Mouse (Mus musculus) megakaryocyte, embryonic 14.5 days (primary cell): ENCODE results near the gene Thumpd3.

Experiments
- FLI1 ChIP-seq: IDR thresholded peaks from 2 replicates; pipeline ENCODE4 v1.6.1; 2012; ENCODE audit warnings: low read length, inconsistent platforms, mixed read lengths
- GATA1 ChIP-seq: IDR thresholded peaks from 3 replicates; pipeline ENCODE4 v1.6.1; 2012; ENCODE audit warnings: mixed read lengths, low read length, inconsistent platforms, borderline replicate concordance

DNA sequence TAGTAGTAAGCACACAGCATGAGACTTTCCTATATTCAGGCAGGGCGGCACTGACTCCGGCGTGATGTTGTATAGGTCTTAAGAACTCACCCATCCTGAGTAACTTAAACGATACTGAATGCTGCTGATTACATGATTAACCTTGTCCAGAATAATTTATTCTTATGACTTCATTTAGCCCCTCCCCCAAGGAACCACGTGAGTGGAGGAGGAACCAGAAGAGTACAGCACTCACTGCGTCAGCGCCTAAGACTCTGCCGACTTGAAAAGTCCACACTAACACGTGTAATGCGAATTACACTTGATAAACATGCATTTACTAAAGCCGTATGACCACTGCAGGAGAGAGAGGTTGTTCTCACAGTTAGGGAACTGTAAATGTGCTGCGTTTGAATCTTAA, 44.3 kb upstream of the Thumpd3 start:
- TF ChIP-seq GATA1 (no peak), FLI1 (no peak)
